Mouse (Mus musculus) CD4-positive, CD25-positive, alpha-beta regulatory T cell, adult 2 months (primary cell): Measurements from ENCODE around the gene Dnajc24.

Source experiments
- DNase-seq: peaks from one replicate; pipeline ENCODE4 v3.0.0-alpha.2; 2012; ENCODE audit warnings: low read depth, low spot score

Gene Dnajc24

GRCm38 (mm10) chr2:106002835-106003739, at the start of gene Dnajc24:
Gene Dnajc24 (minus strand): TSS chr2:106003549.
- DNase-seq: peak; percentile 92

- no peak for DNase-seq
Observed at GRCm38 (mm10) chr2:106046686-106047085, 43.3 kb upstream of the Dnajc24 start.

- DNase-seq: no peak
Observed at GRCm38 (mm10) chr2:106042495-106042894, 39.1 kb upstream of the Dnajc24 start.

GRCm38 (mm10) chr2:106041961-106042360, 38.6 kb upstream of the Dnajc24 start:
- DNase-seq: no peak

- DNase-seq: no peak
Observed at GRCm38 (mm10) chr2:106038286-106038685, 34.9 kb upstream of the Dnajc24 start.

- no peak for DNase-seq
Observed at GRCm38 (mm10) chr2:106024895-106025294, 21.5 kb upstream of the Dnajc24 start.

- no peak for DNase-seq
Observed at GRCm38 (mm10) chr2:106008415-106008814, 5.1 kb upstream of the Dnajc24 start.

- no peak for DNase-seq
Observed at GRCm38 (mm10) chr2:105987999-105988398, 15.3 kb downstream of the Dnajc24 start.

GRCm38 (mm10) chr2:105987131-105987530, 16.2 kb downstream of the Dnajc24 start:
- DNase-seq: no peak

GRCm38 (mm10) chr2:105985206-105985605, 18.1 kb downstream of the Dnajc24 start:
- DNase-seq: no peak

GRCm38 (mm10) chr2:105978065-105978464, 25.3 kb downstream of the Dnajc24 start:
- DNase-seq: no peak

GRCm38 (mm10) chr2:105973941-105974340, 29.4 kb downstream of the Dnajc24 start:
- DNase-seq: no peak

- no peak for DNase-seq
Observed at GRCm38 (mm10) chr2:105963447-105963846, 39.9 kb downstream of the Dnajc24 start.

GRCm38 (mm10) chr2:105953862-105954261, 49.5 kb downstream of the Dnajc24 start:
- DNase-seq: no peak

- DNase-seq: no peak
Observed at GRCm38 (mm10) chr2:105951350-105951940, 51.9 kb downstream of the Dnajc24 start.

- DNase-seq: no peak
Observed at GRCm38 (mm10) chr2:105950131-105950530, 53.2 kb downstream of the Dnajc24 start.

GRCm38 (mm10) chr2:105917623-105918346, 85.6 kb downstream of the Dnajc24 start:
- DNase-seq: no peak
